Mouse (Mus musculus) heart, embryonic 13.5 days (tissue): ENCODE measurements at regions not wholly inside any gene's neighbourhood (a gene's known extent, or its start where the extent isn't known, plus 50 kb on each side); places are given as distances from the start of the nearest gene placed in this dataset.
A peak's percentile ranks its signal among the peaks of the same experiment; 100 is the strongest.

Experiments used
- ATAC-seq: fragments of 200-750 bp; cut with Nextera tagmentation; 2 replicates; pipeline ENCODE4 v1.8.0; 2017; ENCODE audit warnings: moderate TSS enrichment; ENCODE audit not compliant: insufficient number of reproducible peaks, low FRiP score, low TSS enrichment; ENCODE audit errors: extremely low read depth
- H3K27ac ChIP-seq: fragments of 300-500 bp; sonication (generic); replicated peaks from 2 replicates; pipeline ENCODE4 v1.5.1; 2015; ENCODE audit warnings: moderate library complexity, mild to moderate bottlenecking, inconsistent platforms
- H3K27me3 ChIP-seq: fragments of 300-500 bp; sonication (generic); replicated peaks from 2 replicates; pipeline ENCODE4 v1.6.1; 2015; ENCODE audit warnings: mild to moderate bottlenecking, inconsistent platforms
- H3K36me3 ChIP-seq: fragments of 300-500 bp; sonication (generic); 2 replicates; pipeline ENCODE4 v1.6.1; 2015; ENCODE audit warnings: mild to moderate bottlenecking, inconsistent platforms
- H3K4me1 ChIP-seq: fragments of 300-500 bp; sonication (generic); 2 replicates; pipeline ENCODE4 v1.6.1; 2015; ENCODE audit warnings: inconsistent platforms
- H3K4me2 ChIP-seq: fragments of 300-500 bp; sonication (generic); 2 replicates; pipeline ENCODE4 v1.6.1; 2015; ENCODE audit warnings: inconsistent platforms, mild to moderate bottlenecking, moderate library complexity
- H3K4me3 ChIP-seq: fragments of 300-500 bp; sonication (generic); 2 replicates; pipeline ENCODE4 v1.5.1; 2015; ENCODE audit warnings: moderate library complexity, mild to moderate bottlenecking, inconsistent platforms
- H3K9ac ChIP-seq: fragments of 300-500 bp; sonication (generic); 2 replicates; pipeline ENCODE4 v1.6.1; 2015; ENCODE audit warnings: inconsistent platforms, mild to moderate bottlenecking, moderate library complexity
- H3K9me3 ChIP-seq: fragments of 300-500 bp; sonication (generic); 2 replicates; pipeline ENCODE4 v1.6.1; 2016; ENCODE audit warnings: inconsistent platforms
- WGBS: fragments of 180-500 bp; shearing (Covaris S2); methylation state at CpG from one replicate; pipeline ENCODE4 v1.1.7; 2015; ENCODE audit warnings: mixed read lengths; 5-methylcytosine and 5-hydroxymethylcytosine counted together

GRCm38 (mm10) chr2:137732410-137732809, 524.0 kb upstream of the Btbd3 start:
- no peak overlapping the region for H3K9ac ChIP-seq
- H3K36me3 ChIP-seq: no peaks in the 10 kb centered on the region
- no peak for ATAC-seq
- WGBS: 1% methylated on average over 2 of the region's 2 CpGs
- no peaks in the 10 kb centered on the region for H3K27me3 ChIP-seq
- no peak overlapping the region for H3K4me2 ChIP-seq
- no peak overlapping the region for H3K4me3 ChIP-seq
- H3K27ac ChIP-seq: no peak overlapping the region
- no peaks in the 10 kb centered on the region for H3K9me3 ChIP-seq
- peaks cover 13% of the 10 kb centered on the region for H3K4me1 ChIP-seq

- no peak overlapping the region for H3K4me2 ChIP-seq
- no peaks in the 10 kb centered on the region for H3K36me3 ChIP-seq
- no peak for ATAC-seq
Observed at GRCm38 (mm10) chr2:137730472-137730931, 525.9 kb upstream of the Btbd3 start.

GRCm38 (mm10) chr2:137729871-137730270, 526.5 kb upstream of the Btbd3 start:
- Histone ChIP-seq H3K27me3 (no peaks in the 10 kb centered on the region), H3K36me3 (no peaks in the 10 kb centered on the region), H3K4me1 (peaks cover 13% of the 10 kb centered on the region), H3K4me2 (no peak overlapping the region), H3K9me3 (no peaks in the 10 kb centered on the region), H3K9ac (no peak overlapping the region), H3K4me3 (no peak overlapping the region), H3K27ac (no peak overlapping the region)
- WGBS: 76% methylated on average over 6 of the region's 6 CpGs
- no peak for ATAC-seq

More at GRCm38 (mm10) chr2:137730472-137730931, 525.9 kb upstream of the Btbd3 start:
- no peak overlapping the region for H3K4me3 ChIP-seq
- H3K9ac ChIP-seq: no peak overlapping the region
- WGBS: 73% methylated on average over 12 of the region's 12 CpGs
- no peaks in the 10 kb centered on the region for H3K27me3 ChIP-seq
- no peaks in the 10 kb centered on the region for H3K9me3 ChIP-seq
- H3K4me1 ChIP-seq: peaks cover 13% of the 10 kb centered on the region
- H3K27ac ChIP-seq: no peak overlapping the region

- no peak for ATAC-seq
- Histone ChIP-seq H3K4me3 (no peak overlapping the region), H3K9ac (no peak overlapping the region), H3K27ac (no peak overlapping the region), H3K9me3 (no peaks in the 10 kb centered on the region), H3K4me1 (peaks cover 13% of the 10 kb centered on the region), H3K4me2 (no peak overlapping the region), H3K27me3 (no peaks in the 10 kb centered on the region), H3K36me3 (no peaks in the 10 kb centered on the region)
- 21% methylated on average over 4 of the region's 4 CpGs for WGBS
Observed at GRCm38 (mm10) chr2:137729207-137729606, 527.2 kb upstream of the Btbd3 start.

GRCm38 (mm10) chr2:137723651-137724050, 532.7 kb upstream of the Btbd3 start:
- ATAC-seq: no peak
- Histone ChIP-seq H3K4me2 (no peak overlapping the region), H3K36me3 (no peaks in the 10 kb centered on the region), H3K27me3 (no peaks in the 10 kb centered on the region), H3K27ac (no peak overlapping the region), H3K4me3 (no peak overlapping the region), H3K4me1 (peaks cover 3% of the 10 kb centered on the region; the same call in 1 of the 2 replicates), H3K9ac (no peak overlapping the region), H3K9me3 (no peaks in the 10 kb centered on the region)
- WGBS: 81% methylated on average over 1 of the region's 1 CpGs

GRCm38 (mm10) chr2:137721767-137722424, 534.5 kb upstream of the Btbd3 start:
- no peaks in the 10 kb centered on the region for H3K9me3 ChIP-seq
- peaks cover 3% of the 10 kb centered on the region; the same call in 1 of the 2 replicates for H3K4me1 ChIP-seq
- H3K27ac ChIP-seq: no peak overlapping the region
- no peak for ATAC-seq
- H3K27me3 ChIP-seq: no peaks in the 10 kb centered on the region
- WGBS: 41% methylated on average over 7 of the region's 7 CpGs
- H3K36me3 ChIP-seq: no peaks in the 10 kb centered on the region
- no peak overlapping the region for H3K9ac ChIP-seq
- H3K4me2 ChIP-seq: no peak overlapping the region
- H3K4me3 ChIP-seq: no peak overlapping the region

- ATAC-seq: no peak
Observed at GRCm38 (mm10) chr2:137715891-137716290, 540.5 kb upstream of the Btbd3 start.

GRCm38 (mm10) chr2:137706528-137706988, 549.8 kb upstream of the Btbd3 start:
- no peaks in the 10 kb centered on the region for H3K36me3 ChIP-seq
- H3K9me3 ChIP-seq: no peaks in the 10 kb centered on the region
- no peak for ATAC-seq
- no peak overlapping the region for H3K9ac ChIP-seq
- WGBS: 10% methylated on average over 4 of the region's 4 CpGs
- H3K27ac ChIP-seq: peak overlapping the region; percentile 28; the same call in 1 of the 2 replicates
- peak overlapping the region; percentile 51 for H3K4me2 ChIP-seq
- peaks cover 18% of the 10 kb centered on the region for H3K4me1 ChIP-seq
- no peaks in the 10 kb centered on the region for H3K27me3 ChIP-seq
- H3K4me3 ChIP-seq: peak overlapping the region; percentile 25

More at GRCm38 (mm10) chr2:137715891-137716290, 540.5 kb upstream of the Btbd3 start:
- Histone ChIP-seq H3K27ac (no peak overlapping the region), H3K4me2 (no peak overlapping the region), H3K4me1 (no peaks in the 10 kb centered on the region), H3K9me3 (no peaks in the 10 kb centered on the region), H3K9ac (no peak overlapping the region), H3K36me3 (no peaks in the 10 kb centered on the region), H3K4me3 (no peak overlapping the region), H3K27me3 (no peaks in the 10 kb centered on the region)
- 57% methylated on average over 2 of the region's 2 CpGs for WGBS

- Histone ChIP-seq H3K4me2 (peak overlapping the region; percentile 51), H3K4me3 (peak overlapping the region; percentile 25), H3K9me3 (no peaks in the 10 kb centered on the region), H3K4me1 (peaks cover 18% of the 10 kb centered on the region), H3K27me3 (no peaks in the 10 kb centered on the region), H3K9ac (0 out of 2 replicates have a peak overlapping the region, but pooled peaks have one; percentile 52), H3K27ac (no peak overlapping the region), H3K36me3 (no peaks in the 10 kb centered on the region)
- no peak for ATAC-seq
- 42% methylated on average over 14 of the region's 14 CpGs for WGBS
Observed at GRCm38 (mm10) chr2:137705724-137706422, 550.5 kb upstream of the Btbd3 start.

- Histone ChIP-seq H3K9ac (no peak overlapping the region), H3K27ac (no peak overlapping the region), H3K4me3 (no peak overlapping the region), H3K27me3 (no peaks in the 10 kb centered on the region), H3K9me3 (no peaks in the 10 kb centered on the region), H3K4me2 (no peak overlapping the region), H3K4me1 (peaks cover 18% of the 10 kb centered on the region), H3K36me3 (no peaks in the 10 kb centered on the region)
- no peak for ATAC-seq
- 58% methylated on average over 12 of the region's 12 CpGs for WGBS
Observed at GRCm38 (mm10) chr2:137704948-137705723, 551.2 kb upstream of the Btbd3 start.

- no peaks in the 10 kb centered on the region for H3K9me3 ChIP-seq
- no peak overlapping the region for H3K27ac ChIP-seq
- no peaks in the 10 kb centered on the region for H3K36me3 ChIP-seq
- H3K4me3 ChIP-seq: no peak overlapping the region
- 69% methylated on average over 6 of the region's 6 CpGs for WGBS
- ATAC-seq: no peak
- no peak overlapping the region for H3K4me2 ChIP-seq
- H3K9ac ChIP-seq: no peak overlapping the region
- no peaks in the 10 kb centered on the region for H3K27me3 ChIP-seq
- peaks cover 18% of the 10 kb centered on the region for H3K4me1 ChIP-seq
Observed at GRCm38 (mm10) chr2:137704565-137704947, 551.8 kb upstream of the Btbd3 start.
